Mouse (Mus musculus): Measurements from ENCODE around the gene Rab7b. TPM values are rescaled to one million over a fixed set of nuclear protein-coding genes. Genes with fewer than 3 reads are reported as not detected.

Gene Rab7b
- polyA plus RNA-seq, 1 experiment from 2014 or later: 1.2 TPM

DNA sequence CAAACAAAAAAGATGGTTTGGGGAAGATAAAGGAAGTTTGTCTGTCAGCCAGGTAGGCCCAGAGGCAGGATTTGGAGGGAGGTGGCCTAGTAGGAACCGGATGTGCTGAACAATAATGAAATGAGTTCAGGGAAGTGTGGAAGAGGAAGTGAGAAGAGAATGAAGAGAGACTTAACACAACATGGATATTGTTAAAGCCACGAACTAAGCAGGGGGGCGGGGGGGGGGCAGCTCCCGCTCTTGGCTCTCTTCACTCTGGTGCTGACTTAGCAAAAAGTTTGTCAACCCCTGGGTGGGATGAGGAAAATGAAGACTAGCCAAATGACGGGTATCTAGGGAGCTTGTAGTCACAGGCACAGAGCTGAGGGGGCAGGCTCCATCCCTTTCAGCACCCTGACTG is 12.0 kb downstream of the Rab7b start:
- H3K36me3 ChIP-seq: no peaks in the 10 kb centered on the region
- no peak overlapping the region for H3K27ac ChIP-seq
- no peak overlapping the region for H3K4me3 ChIP-seq
- no peak for ATAC-seq (ENCODE audit: low FRiP score)
- no peaks in the 10 kb centered on the region for H3K4me1 ChIP-seq (replicated peaks)
- H3K27me3 ChIP-seq: no peaks in the 10 kb centered on the region
- no peak overlapping the region for H3K9ac ChIP-seq
- H3K9me3 ChIP-seq: no peaks in the 10 kb centered on the region
- no peak overlapping the region for H3K4me2 ChIP-seq
- 80% methylated on average over 5 of the region's 5 CpGs for WGBS

DNA sequence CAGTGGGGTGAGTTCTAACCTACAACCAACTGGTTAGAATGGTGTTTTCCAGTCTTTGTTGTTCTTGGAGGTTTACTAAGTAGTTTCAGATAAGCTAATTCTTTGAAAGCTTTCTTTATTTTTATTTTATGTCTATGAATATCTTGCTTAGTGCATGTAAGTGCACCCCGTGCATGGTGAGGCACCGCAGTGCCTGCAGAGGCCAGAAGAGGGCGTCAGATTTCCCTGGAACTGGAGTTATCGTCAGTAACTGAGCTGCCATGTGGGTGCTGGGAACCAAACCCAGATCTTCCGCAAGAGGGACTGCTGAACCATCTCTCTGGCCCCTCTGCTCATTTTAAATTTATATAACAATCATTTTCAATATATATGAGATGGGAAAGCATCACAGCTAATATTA is 12.9 kb downstream of the Rab7b start:
- no peaks in the 10 kb centered on the region for H3K9me3 ChIP-seq

DNA sequence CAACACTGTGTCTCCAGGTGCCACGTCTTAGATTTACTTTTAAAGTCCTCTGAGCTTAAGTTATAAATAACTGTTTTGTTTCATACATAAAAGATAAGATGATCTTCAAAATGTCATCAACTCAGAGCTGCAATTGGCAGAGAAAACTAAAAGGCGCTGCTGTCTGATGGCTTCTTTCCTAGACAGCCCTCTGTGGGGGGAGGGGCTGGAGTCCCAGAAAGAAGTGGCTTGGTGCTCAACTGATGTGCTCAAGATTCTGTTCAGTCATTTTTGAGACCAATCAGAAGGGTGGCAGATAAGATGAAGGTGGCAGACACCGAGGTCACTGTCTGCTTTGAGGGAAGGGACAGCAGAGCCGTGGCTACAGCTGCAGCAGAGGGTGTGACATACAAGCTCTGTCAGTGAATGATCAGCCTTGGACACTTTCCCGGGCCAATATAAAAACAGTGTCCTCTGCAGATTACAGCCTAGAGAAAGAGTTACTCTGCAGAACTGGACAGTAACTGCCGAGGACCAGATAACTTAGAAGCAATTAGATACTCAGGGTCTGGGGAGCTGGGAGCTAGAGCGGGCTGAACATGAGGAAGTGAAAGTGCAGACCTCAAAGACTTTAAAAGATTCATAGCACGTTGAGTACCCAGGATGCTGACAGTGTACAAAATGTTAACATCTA is 13.7 kb downstream of the Rab7b start:
- H3K4me2 ChIP-seq: no peak overlapping the region
- H3K9me3 ChIP-seq: no peaks in the 10 kb centered on the region
- ATAC-seq (ENCODE audit: low FRiP score): no peak
- no peak overlapping the region for H3K27ac ChIP-seq
- no peak overlapping the region for H3K9ac ChIP-seq
- no peaks in the 10 kb centered on the region for H3K4me1 ChIP-seq (replicated peaks)
- no peak overlapping the region for H3K4me3 ChIP-seq
- H3K27me3 ChIP-seq: no peaks in the 10 kb centered on the region
- 83% methylated on average over 8 of the region's 8 CpGs for WGBS
- H3K36me3 ChIP-seq: no peaks in the 10 kb centered on the region

More for the DNA sequence above, 12.9 kb downstream of the Rab7b start:
- no peak overlapping the region for H3K9ac ChIP-seq
- H3K4me2 ChIP-seq: no peak overlapping the region
- no peaks in the 10 kb centered on the region for H3K4me1 ChIP-seq (replicated peaks)
- no peak for ATAC-seq (ENCODE audit: low FRiP score)
- no peaks in the 10 kb centered on the region for H3K36me3 ChIP-seq
- H3K4me3 ChIP-seq: no peak overlapping the region
- 83% methylated on average over 5 of the region's 5 CpGs for WGBS
- H3K27ac ChIP-seq: no peak overlapping the region
- no peaks in the 10 kb centered on the region for H3K27me3 ChIP-seq

DNA sequence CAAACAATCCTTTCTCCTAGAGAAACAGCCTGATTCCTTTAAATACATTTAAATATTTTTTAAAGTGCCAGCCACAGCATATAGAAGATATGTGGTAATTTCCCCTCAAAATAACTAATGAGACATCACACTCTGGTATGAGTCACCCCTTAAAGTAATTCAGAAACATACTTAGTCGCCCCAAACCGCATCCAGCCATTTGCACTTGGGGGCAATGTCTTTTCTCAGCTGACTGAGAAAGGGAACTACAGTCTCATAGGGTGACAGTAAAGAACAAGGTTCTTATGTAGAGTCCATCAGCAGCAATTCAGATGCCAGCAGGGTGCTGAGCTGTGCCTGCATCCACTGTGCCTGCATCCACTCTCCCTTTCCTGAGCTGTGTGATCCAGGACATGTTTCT is 15.0 kb downstream of the Rab7b start:
- no peak overlapping the region for H3K9ac ChIP-seq
- H3K4me3 ChIP-seq: no peak overlapping the region
- no peak for ATAC-seq (ENCODE audit: low FRiP score)
- no peak overlapping the region for H3K4me2 ChIP-seq
- no peak overlapping the region for H3K27ac ChIP-seq
- no peaks in the 10 kb centered on the region for H3K27me3 ChIP-seq
- H3K9me3 ChIP-seq: no peaks in the 10 kb centered on the region
- no peaks in the 10 kb centered on the region for H3K36me3 ChIP-seq
- no peaks in the 10 kb centered on the region for H3K4me1 ChIP-seq (replicated peaks)
- WGBS: 87% methylated on average over 2 of the region's 2 CpGs

DNA sequence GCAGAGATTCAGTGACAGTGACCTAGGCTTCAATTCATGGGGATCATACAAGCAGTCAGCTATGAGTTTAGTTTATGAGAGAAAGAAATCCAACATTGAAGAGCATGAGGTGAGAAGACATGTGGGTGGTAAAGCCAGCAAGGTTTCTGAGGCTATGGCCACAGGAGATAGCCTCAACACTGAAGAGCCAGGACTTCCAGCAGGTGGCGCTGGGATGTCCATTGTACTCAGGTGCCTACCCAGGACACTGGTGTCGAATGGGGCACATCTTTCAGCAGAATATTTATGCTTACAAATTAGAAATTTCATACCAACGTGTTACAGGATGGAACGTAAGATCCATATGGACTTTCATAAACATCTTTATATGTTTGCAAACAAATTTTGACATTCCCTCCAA is 19.8 kb downstream of the Rab7b start:
- H3K36me3 ChIP-seq: no peaks in the 10 kb centered on the region
- H3K27me3 ChIP-seq: 0 out of 2 replicates have a peak, but pooled peaks cover 2% of the 10 kb centered on the region
- no peak overlapping the region for H3K9ac ChIP-seq
- H3K9me3 ChIP-seq: no peaks in the 10 kb centered on the region
- H3K4me3 ChIP-seq: no peak overlapping the region
- H3K4me1 ChIP-seq (replicated peaks): no peaks in the 10 kb centered on the region
- H3K27ac ChIP-seq: no peak overlapping the region
- WGBS: 24% methylated on average over 4 of the region's 4 CpGs
- no peak overlapping the region for H3K4me2 ChIP-seq
- no peak for ATAC-seq (ENCODE audit: low FRiP score)

DNA sequence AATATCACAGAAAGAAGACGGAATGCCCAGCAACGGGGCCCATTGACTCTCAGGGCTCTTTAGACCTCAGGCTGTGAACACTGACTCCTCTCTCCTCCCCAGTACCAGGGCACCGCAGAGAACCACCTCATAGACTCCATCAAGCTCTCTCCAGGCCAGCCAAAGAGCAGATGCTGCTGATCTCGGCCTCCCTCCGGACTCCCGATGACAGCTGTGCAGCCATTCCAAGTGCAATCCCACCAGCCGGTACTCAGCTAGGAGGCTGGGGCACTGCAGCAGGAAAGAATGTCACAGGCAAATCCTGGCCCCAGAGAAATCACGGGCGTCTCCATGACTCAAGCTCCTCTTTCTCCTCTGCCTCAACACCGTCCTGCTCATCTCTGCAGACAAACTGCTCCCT is 23.0 kb downstream of the Rab7b start:
- H3K9ac ChIP-seq: no peak overlapping the region
- 0 out of 2 replicates have a peak, but pooled peaks cover 2% of the 10 kb centered on the region for H3K27me3 ChIP-seq
- H3K36me3 ChIP-seq: no peaks in the 10 kb centered on the region
- no peak for ATAC-seq (ENCODE audit: low FRiP score)
- H3K9me3 ChIP-seq: no peaks in the 10 kb centered on the region
- no peak overlapping the region for H3K27ac ChIP-seq
- no peak overlapping the region for H3K4me2 ChIP-seq
- H3K4me3 ChIP-seq: no peak overlapping the region
- no peaks in the 10 kb centered on the region for H3K4me1 ChIP-seq (replicated peaks)
- whole genome bisulfite sequencing: 79% methylated on average over 10 of the region's 10 CpGs

DNA sequence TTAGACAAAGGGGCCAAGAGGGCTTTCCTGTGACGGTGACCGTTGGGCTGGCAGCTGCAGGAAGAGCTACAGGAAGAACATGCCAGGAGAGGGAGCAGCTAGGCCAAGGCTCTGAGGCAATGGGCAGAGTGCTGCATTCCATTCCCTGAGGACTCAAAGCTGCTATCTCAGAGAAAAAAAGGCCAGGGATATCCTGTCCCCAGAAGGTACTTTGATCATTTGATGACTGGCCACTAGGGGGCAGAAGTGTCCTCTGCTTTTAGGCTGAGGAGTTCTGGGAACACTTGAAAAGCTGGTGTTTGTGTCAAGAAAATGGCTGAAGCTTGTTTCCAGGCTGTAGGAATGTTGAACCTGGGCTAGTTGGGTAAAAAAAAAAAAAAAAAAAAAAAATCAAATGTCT is 23.9 kb downstream of the Rab7b start:
- Histone ChIP-seq H3K9me3 (no peaks in the 10 kb centered on the region), H3K27ac (no peak overlapping the region), H3K4me1 (replicated peaks) (no peaks in the 10 kb centered on the region), H3K27me3 (0 out of 2 replicates have a peak, but pooled peaks cover 2% of the 10 kb centered on the region), H3K36me3 (no peaks in the 10 kb centered on the region), H3K4me3 (no peak overlapping the region), H3K9ac (no peak overlapping the region), H3K4me2 (no peak overlapping the region)
- ATAC-seq (ENCODE audit: low FRiP score): peak; percentile 54; the same call in 1 of the 2 replicates
- 38% methylated on average over 2 of the region's 2 CpGs for WGBS

DNA sequence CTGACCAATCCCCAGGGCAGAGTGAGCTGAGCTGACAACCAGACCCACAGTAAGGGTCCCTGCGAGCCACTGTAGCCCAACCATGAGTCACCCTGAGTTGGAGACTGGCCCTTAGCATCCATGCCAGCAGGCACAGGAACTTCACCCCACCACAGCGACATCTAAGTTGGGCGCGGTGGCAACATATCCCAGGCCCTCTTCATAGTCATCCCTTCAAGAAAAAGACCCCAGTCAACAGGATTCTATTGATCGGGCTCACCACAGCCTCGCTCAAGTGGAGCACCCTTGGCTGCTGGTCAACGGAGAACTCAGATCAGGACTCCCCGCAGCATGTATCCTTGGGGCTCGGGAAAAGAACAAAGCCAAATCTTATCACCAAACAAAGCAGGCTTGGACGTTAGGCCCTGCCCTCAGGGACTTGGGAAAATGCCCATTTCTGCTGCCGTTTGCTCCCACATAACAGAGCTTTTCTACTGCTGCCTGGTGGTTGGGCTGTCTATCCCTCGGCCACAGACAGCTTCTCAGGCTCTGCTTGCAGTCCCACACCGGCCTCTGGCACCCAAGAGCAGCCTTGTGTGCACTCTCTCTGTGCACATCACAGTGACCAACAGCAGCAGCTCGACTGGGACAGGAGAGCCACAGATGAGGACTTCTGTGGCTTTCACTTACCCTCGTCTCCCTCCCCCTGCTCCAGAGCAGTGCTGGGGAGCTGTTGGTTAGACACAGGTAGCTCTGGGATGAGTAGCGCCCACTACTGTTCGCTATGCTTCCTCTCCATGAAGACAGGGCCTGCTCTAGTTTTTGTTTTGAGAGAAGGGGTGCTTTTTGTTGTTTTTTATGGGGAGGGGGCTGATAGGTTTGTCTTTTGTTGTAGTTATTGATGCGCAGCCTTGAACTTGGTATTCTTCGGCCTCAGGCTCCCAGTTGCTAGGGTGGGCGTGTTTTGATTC is 26.2 kb downstream of the Rab7b start:
- 70% methylated on average over 20 of the region's 20 CpGs for WGBS

DNA sequence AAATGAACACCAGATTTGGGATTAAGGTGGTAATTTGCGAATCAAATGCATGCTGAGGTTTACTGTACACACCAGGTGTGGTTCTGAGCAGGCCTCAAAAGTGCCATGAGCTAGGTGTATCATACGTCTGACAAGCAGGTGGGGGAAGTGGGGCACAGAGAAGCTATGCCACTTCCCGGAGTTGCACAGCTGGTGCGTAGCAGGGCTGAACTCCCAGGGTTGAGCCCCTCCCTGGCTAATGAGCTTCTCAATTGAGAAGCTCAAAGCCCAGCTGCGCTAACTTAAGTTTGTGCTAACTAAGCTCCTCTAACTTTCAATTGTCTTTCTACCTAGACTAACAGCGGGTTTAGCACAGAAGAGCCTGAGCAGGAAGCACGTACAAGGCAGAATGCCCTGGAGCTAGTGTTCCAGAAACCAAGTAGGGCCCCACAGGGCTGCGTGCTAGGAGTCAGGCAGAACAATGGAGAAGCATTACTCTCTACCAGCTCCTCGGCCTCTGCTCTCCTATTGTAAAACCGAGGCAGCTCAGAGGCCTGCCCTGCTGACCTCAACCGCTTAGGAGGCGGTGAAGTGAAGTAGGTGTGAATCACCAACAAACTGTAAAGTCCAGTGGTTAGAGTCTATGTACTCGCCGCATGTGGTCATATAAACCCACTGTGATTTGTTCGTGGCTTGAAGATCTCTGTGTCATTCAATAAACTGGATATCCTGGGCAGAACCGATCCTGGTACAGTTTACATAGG is 30.6 kb downstream of the Rab7b start:
- H3K4me2 ChIP-seq: no peak overlapping the region
- no peak overlapping the region for H3K4me3 ChIP-seq
- 61% methylated on average over 16 of the region's 16 CpGs for WGBS
- ATAC-seq (ENCODE audit: low FRiP score): no peak
- H3K27me3 ChIP-seq: no peaks in the 10 kb centered on the region
- no peaks in the 10 kb centered on the region for H3K36me3 ChIP-seq
- H3K27ac ChIP-seq: no peak overlapping the region
- no peaks in the 10 kb centered on the region for H3K9me3 ChIP-seq
- peaks cover 3% of the 10 kb centered on the region; the same call in 1 of the 2 replicates for H3K4me1 ChIP-seq (replicated peaks)
- H3K9ac ChIP-seq: no peak overlapping the region

More for the DNA sequence above, 26.2 kb downstream of the Rab7b start:
- no peaks in the 10 kb centered on the region for H3K36me3 ChIP-seq
- no peak overlapping the region for H3K4me2 ChIP-seq
- no peak overlapping the region for H3K27ac ChIP-seq
- H3K4me3 ChIP-seq: no peak overlapping the region
- H3K27me3 ChIP-seq: 0 out of 2 replicates have a peak, but pooled peaks cover 2% of the 10 kb centered on the region
- no peaks in the 10 kb centered on the region for H3K9me3 ChIP-seq
- no peak for ATAC-seq (ENCODE audit: low FRiP score)
- no peak overlapping the region for H3K9ac ChIP-seq
- no peaks in the 10 kb centered on the region for H3K4me1 ChIP-seq (replicated peaks)

DNA sequence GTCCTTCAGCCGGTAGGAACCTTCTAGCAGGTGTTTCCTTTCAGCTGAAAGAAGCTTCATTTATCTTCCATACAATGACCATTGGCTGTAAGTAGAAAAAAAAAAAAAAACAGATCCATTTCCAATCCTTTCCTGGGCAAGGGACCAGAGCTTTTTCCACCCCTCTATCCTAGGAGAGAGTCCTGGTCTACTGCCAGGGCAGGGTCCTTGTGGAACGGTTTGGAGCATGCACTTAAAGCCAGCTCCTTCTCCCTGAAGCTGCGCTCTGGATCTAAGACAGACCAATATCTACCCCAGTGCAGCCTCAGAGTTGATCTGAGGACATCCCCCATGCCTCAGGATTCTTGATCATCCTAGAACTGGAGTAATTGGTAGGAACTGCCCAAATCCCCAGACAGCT is 33.5 kb downstream of the Rab7b start:
- 88% methylated on average over 3 of the region's 3 CpGs for WGBS
- Histone ChIP-seq H3K36me3 (no peaks in the 10 kb centered on the region), H3K4me3 (no peak overlapping the region), H3K9me3 (no peaks in the 10 kb centered on the region), H3K4me2 (no peak overlapping the region), H3K4me1 (replicated peaks) (peaks cover 3% of the 10 kb centered on the region; the same call in 1 of the 2 replicates), H3K9ac (no peak overlapping the region), H3K27ac (no peak overlapping the region), H3K27me3 (no peaks in the 10 kb centered on the region)
- ATAC-seq (ENCODE audit: low FRiP score): no peak

DNA sequence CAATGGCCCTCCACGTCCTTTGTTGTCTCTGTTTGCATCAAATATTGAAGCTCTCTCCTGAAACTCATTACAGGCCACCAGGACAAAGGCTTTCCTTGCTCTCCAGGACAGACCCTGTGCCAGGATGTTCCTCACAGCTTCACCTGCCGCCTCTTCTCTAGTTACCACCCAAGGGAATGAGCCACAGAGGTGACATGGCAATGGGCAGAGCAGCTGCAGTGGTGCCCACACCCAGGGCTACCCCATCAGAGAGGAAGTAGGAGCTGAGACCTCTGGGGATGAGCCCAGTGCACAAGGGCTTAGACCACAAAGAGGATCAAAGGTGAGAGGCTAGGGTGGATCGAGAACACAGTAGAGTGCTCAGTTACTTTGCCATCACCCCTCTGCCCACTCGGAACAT is 35.1 kb downstream of the Rab7b start:
- no peak overlapping the region for H3K27ac ChIP-seq
- H3K4me1 ChIP-seq (replicated peaks): peaks cover 3% of the 10 kb centered on the region; the same call in 1 of the 2 replicates
- H3K27me3 ChIP-seq: no peaks in the 10 kb centered on the region
- H3K4me3 ChIP-seq: no peak overlapping the region
- ATAC-seq (ENCODE audit: low FRiP score): no peak
- WGBS: 65% methylated on average over 4 of the region's 4 CpGs
- H3K9me3 ChIP-seq: no peaks in the 10 kb centered on the region
- no peak overlapping the region for H3K9ac ChIP-seq
- no peaks in the 10 kb centered on the region for H3K36me3 ChIP-seq
- H3K4me2 ChIP-seq: no peak overlapping the region

DNA sequence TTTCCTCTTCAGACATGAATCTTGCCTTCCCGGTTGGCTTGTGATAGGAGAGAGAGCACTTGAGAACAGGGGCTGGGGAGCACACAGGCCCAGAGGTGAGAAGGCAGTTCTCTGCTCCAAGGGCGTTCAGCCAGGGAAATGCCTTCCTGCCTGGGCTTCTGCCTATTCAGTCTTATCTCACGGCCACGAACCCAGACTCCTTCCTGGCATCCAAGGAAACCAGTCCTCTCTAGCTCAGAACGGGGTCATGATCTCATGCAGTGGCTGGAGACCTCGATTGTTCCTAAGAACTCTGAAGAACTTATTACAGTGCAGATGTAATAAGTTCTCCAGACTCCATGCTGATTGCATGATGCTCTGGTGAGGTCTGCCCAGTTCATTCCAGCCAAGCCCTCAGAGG is 38.1 kb downstream of the Rab7b start:
- Histone ChIP-seq H3K27ac (no peak overlapping the region), H3K36me3 (no peaks in the 10 kb centered on the region), H3K9me3 (no peaks in the 10 kb centered on the region), H3K27me3 (no peaks in the 10 kb centered on the region), H3K4me2 (no peak overlapping the region), H3K9ac (no peak overlapping the region), H3K4me1 (replicated peaks) (peaks cover 3% of the 10 kb centered on the region; the same call in 1 of the 2 replicates), H3K4me3 (no peak overlapping the region)
- WGBS: 77% methylated on average over 6 of the region's 6 CpGs
- no peak for ATAC-seq (ENCODE audit: low FRiP score)

Data from hindbrain, embryonic 13.5 days (tissue).